Mouse (Mus musculus): ENCODE data around the gene Psmc6. TPM values are rescaled to one million over a fixed set of nuclear protein-coding genes. Genes with fewer than 3 reads are reported as not detected.

Gene Psmc6
- 120 and 126 TPM in 2 replicates for total RNA-seq (2015)
- 140 and 144 TPM in 2 replicates for total RNA-seq (2017)

GRCm38 (mm10) chr14:45329589-45330181, at the start of gene Psmc6:
Gene Psmc6 (plus strand): TSS chr14:45329788.
- ATAC-seq (ENCODE audit: poor library complexity, severe bottlenecking), result peak; percentile 88

GRCm38 (mm10) chr14:45282066-45282465, 47.5 kb upstream of the Psmc6 start:
- no peak for ATAC-seq (ENCODE audit: poor library complexity, severe bottlenecking)

GRCm38 (mm10) chr14:45291608-45292007, 38.0 kb upstream of the Psmc6 start:
- ATAC-seq (ENCODE audit: poor library complexity, severe bottlenecking), result peak; percentile 72

- no peak for ATAC-seq (ENCODE audit: poor library complexity, severe bottlenecking)
Measured at GRCm38 (mm10) chr14:45303939-45304338, 25.6 kb upstream of the Psmc6 start.

GRCm38 (mm10) chr14:45304389-45304788, 25.2 kb upstream of the Psmc6 start:
- ATAC-seq (ENCODE audit: poor library complexity, severe bottlenecking), result no peak

GRCm38 (mm10) chr14:45305852-45306251, 23.7 kb upstream of the Psmc6 start:
- no peak for ATAC-seq (ENCODE audit: poor library complexity, severe bottlenecking)

- ATAC-seq (ENCODE audit: poor library complexity, severe bottlenecking), result peak; percentile 82
Measured at GRCm38 (mm10) chr14:45307630-45308328, 21.8 kb upstream of the Psmc6 start.

- ATAC-seq (ENCODE audit: poor library complexity, severe bottlenecking), result no peak
Measured at GRCm38 (mm10) chr14:45309646-45310045, 19.9 kb upstream of the Psmc6 start.

GRCm38 (mm10) chr14:45310101-45310500, 19.5 kb upstream of the Psmc6 start:
- ATAC-seq (ENCODE audit: poor library complexity, severe bottlenecking), result no peak

GRCm38 (mm10) chr14:45316927-45317326, 12.7 kb upstream of the Psmc6 start:
- no peak for ATAC-seq (ENCODE audit: poor library complexity, severe bottlenecking)

GRCm38 (mm10) chr14:45317921-45318411, 11.6 kb upstream of the Psmc6 start:
- 0 out of 2 replicates have a peak, but pooled peaks have one; percentile 0 for ATAC-seq (ENCODE audit: poor library complexity, severe bottlenecking)

- ATAC-seq (ENCODE audit: poor library complexity, severe bottlenecking), result peak; percentile 77
Measured at GRCm38 (mm10) chr14:45318426-45319236, 11.0 kb upstream of the Psmc6 start, which contains the start of gene Ero1l. Gene Ero1l (minus strand): TSS chr14:45318771.

- ATAC-seq (ENCODE audit: poor library complexity, severe bottlenecking), result no peak
Measured at GRCm38 (mm10) chr14:45319237-45319610, 10.4 kb upstream of the Psmc6 start.

GRCm38 (mm10) chr14:45320111-45320510, 9.5 kb upstream of the Psmc6 start:
- ATAC-seq (ENCODE audit: poor library complexity, severe bottlenecking), result no peak

- no peak for ATAC-seq (ENCODE audit: poor library complexity, severe bottlenecking)
Measured at GRCm38 (mm10) chr14:45321067-45321466, 8.5 kb upstream of the Psmc6 start.

- no peak for ATAC-seq (ENCODE audit: poor library complexity, severe bottlenecking)
Measured at GRCm38 (mm10) chr14:45321622-45322021, 8.0 kb upstream of the Psmc6 start.

- ATAC-seq (ENCODE audit: poor library complexity, severe bottlenecking), result no peak
Measured at GRCm38 (mm10) chr14:45322450-45322849, 7.1 kb upstream of the Psmc6 start.

- ATAC-seq (ENCODE audit: poor library complexity, severe bottlenecking), result no peak
Measured at GRCm38 (mm10) chr14:45323320-45323719, 6.3 kb upstream of the Psmc6 start.

GRCm38 (mm10) chr14:45325471-45325870, 4.1 kb upstream of the Psmc6 start:
- peak; percentile 61 for ATAC-seq (ENCODE audit: poor library complexity, severe bottlenecking)

GRCm38 (mm10) chr14:45328072-45328713, 1.4 kb upstream of the Psmc6 start:
- ATAC-seq (ENCODE audit: poor library complexity, severe bottlenecking), result no peak

Data from megakaryocyte, adult 5-6 weeks (primary cell).